Mouse (Mus musculus) embryonic fibroblast, embryonic 13.5 days (primary cell): ENCODE measurements around the gene Gm13305. TPM values are rescaled to one million over a fixed set of nuclear protein-coding genes. Genes with fewer than 3 reads are reported as not detected.
"Not testable (repeated sequence)": the region's sequence is repeated elsewhere in the genome, so short reads cannot be mapped to it uniquely, and the experiment has no call there.

Source experiments
- H3K27ac ChIP-seq: 2 replicates; pipeline ENCODE4 v1.5.1; 2012; ENCODE audit warnings: low read length, control low read depth, inconsistent platforms; ENCODE audit not compliant: insufficient read depth
- H3K4me1 ChIP-seq: 2 replicates; pipeline ENCODE4 v1.6.1; 2011; ENCODE audit warnings: low read length; ENCODE audit not compliant: control insufficient read depth, insufficient read depth
- H3K4me3 ChIP-seq: 2 replicates; pipeline ENCODE4 v1.5.1; 2011; ENCODE audit warnings: mild to moderate bottlenecking, control low read depth, low read length; ENCODE audit not compliant: insufficient read depth
- polyA plus RNA-seq: library from polyadenylated mRNA; stranded (reverse); fragments of >200 nt; gene quantifications from 2 replicates; pipeline ENCODE4 v1.2.4, GENCODE M21; 2011; ENCODE audit warnings: low read depth; ENCODE audit not compliant: missing spikeins, insufficient read length

Gene Gm13305
- not detected in 2 replicates for polyA plus RNA-seq

- not testable (repeated sequence) for H3K27ac ChIP-seq, H3K4me3 ChIP-seq, H3K4me1 ChIP-seq
These were observed at the start of gene Gm13305 for GRCm38 (mm10) chr4:42168503-42168902. Gene Gm13305 (minus strand): TSS chr4:42168603.

- H3K4me1 ChIP-seq, H3K27ac ChIP-seq, H3K4me3 ChIP-seq: not testable (repeated sequence)
These were observed 16.6 kb upstream of the Gm13305 start for GRCm38 (mm10) chr4:42184980-42185372.

GRCm38 (mm10) chr4:42184324-42184979, 16.0 kb upstream of the Gm13305 start:
- not testable (repeated sequence) for H3K4me3 ChIP-seq, H3K4me1 ChIP-seq, H3K27ac ChIP-seq

- not testable (repeated sequence) for H3K4me3 ChIP-seq, H3K27ac ChIP-seq, H3K4me1 ChIP-seq
These were observed 15.1 kb upstream of the Gm13305 start for GRCm38 (mm10) chr4:42183234-42184197.

GRCm38 (mm10) chr4:42178243-42178642, 9.8 kb upstream of the Gm13305 start:
- not testable (repeated sequence) for H3K27ac ChIP-seq, H3K4me3 ChIP-seq, H3K4me1 ChIP-seq

GRCm38 (mm10) chr4:42153136-42153535, 15.3 kb downstream of the Gm13305 start, which contains the start of gene Gm13306:
Gene Gm13306 (plus strand): TSS chr4:42153436.
- not testable (repeated sequence) for H3K27ac ChIP-seq, H3K4me3 ChIP-seq, H3K4me1 ChIP-seq

GRCm38 (mm10) chr4:42114517-42114916, 53.9 kb downstream of the Gm13305 start, which contains the start of gene Gm13304:
Gene Gm13304 (plus strand): TSS chr4:42114817.
- H3K4me3 ChIP-seq, H3K4me1 ChIP-seq, H3K27ac ChIP-seq: not testable (repeated sequence)

Other genes starting within 250 kb of the Gm13305 start
- gene Gm20878, start 227.0 kb downstream of the Gm13305 start, polyA plus RNA-seq = 1.1 and 1.6 TPM in 2 replicates
- gene Fam205a4, start 202.5 kb downstream of the Gm13305 start, polyA plus RNA-seq = 0.21 TPM in 1 of 2 replicates, not detected in the other
- gene Gm21093, start 133.9 kb downstream of the Gm13305 start, polyA plus RNA-seq = not detected in 2 replicates
- gene Gm3893, start 77.4 kb downstream of the Gm13305 start, polyA plus RNA-seq = not detected in 2 replicates
- gene Gm13304, start 53.8 kb downstream of the Gm13305 start, polyA plus RNA-seq = not detected in 2 replicates
- gene Gm13306, start 15.2 kb downstream of the Gm13305 start, polyA plus RNA-seq = not detected in 2 replicates
- not detected in 2 replicates for gene Gm10600, start 72.0 kb upstream of the Gm13305 start, polyA plus RNA-seq
- not detected in 2 replicates for gene Ccl21b, start 87.2 kb upstream of the Gm13305 start, polyA plus RNA-seq
- not detected in 2 replicates for gene Gm21953, start 125.7 kb upstream of the Gm13305 start, polyA plus RNA-seq
- gene Fam205a3, start 149.7 kb upstream of the Gm13305 start, polyA plus RNA-seq = not detected in 2 replicates